Mouse (Mus musculus): ENCODE measurements around the gene Lce1l. TPM values are rescaled to one million over a fixed set of nuclear protein-coding genes. Genes with fewer than 3 reads are reported as not detected.
"Not testable (repeated sequence)": the region's sequence is repeated elsewhere in the genome, so short reads cannot be mapped to it uniquely, and the experiment has no call there.

The Lce1l gene
- polyA plus RNA-seq (2014; fragmentation: Nextera tagmentation; extraction: Ambion mirVana) = not detected in 2 replicates

DNA sequence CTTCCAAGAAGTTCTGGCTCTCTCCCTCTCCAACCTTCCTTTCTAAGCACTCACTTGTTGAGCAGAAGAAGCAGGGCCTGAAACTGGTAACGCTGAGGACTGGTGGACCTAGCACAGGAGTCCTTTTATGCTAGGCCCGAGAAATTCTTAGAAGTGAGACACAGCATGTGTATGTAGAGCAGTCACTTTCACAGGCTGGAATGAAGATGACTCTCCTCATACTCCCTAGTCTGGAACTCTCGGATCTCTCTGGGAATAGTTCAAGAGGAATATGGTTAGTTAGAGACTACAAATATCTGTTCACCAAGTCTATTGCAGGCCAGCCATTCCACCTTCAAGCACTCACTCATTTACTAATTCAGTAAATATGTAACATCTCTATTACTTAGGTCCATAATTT, at the start of gene Lce1l:
Gene Lce1l, minus strand, starts transcription at position 101 of the 400 bp plus-strand sequence.
- Histone ChIP-seq H3K36me3 (ENCODE audit: insufficient read depth) (no peaks in the 10 kb centered on the region), H3K4me1 (ENCODE audit: insufficient read depth) (no peaks in the 10 kb centered on the region), H3K9ac (no peak within 1 kb of the TSS), H3K27me3 (ENCODE audit: insufficient read depth, low read length) (no peaks in the 10 kb centered on the region), H3K9me3 (ENCODE audit: low read depth, low read length) (no peaks in the 10 kb centered on the region), H3K4me3 (ENCODE audit: low read depth, low read length) (no peak within 1 kb of the TSS), H3K27ac (ENCODE audit: low read depth) (no peak within 1 kb of the TSS), H3K4me2 (no peak within 1 kb of the TSS)
- TF ChIP-seq CTCF (IDR thresholded peaks at IDR 0.05; ENCODE audit: low read depth) = no peak
- no peak for DNase-seq
- 85% methylated on average over 3 of the region's 3 CpGs for WGBS
- ATAC-seq (ENCODE audit: insufficient read depth) = no peak

DNA sequence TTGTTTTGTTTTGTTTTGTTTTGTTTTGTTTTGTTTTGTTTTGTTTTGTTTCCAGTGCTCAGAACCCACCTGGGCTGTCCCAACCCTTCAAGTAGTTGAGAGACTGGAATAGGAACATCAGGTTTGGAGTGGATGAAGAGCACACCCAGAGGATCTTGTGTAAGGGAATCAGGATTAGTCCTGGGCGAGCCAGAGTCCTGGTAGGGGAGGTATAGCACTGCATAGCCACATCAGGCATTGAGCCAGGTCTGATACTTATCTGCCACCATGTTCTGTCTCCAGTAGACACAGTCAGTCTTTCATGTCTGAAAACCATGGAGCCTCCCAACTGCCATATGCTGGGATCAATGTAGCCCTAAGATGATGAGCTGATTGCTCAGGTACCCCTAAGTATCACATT, 43.4 kb upstream of the Lce1l start:
- no peak for TF ChIP-seq CTCF (IDR thresholded peaks at IDR 0.05; ENCODE audit: low read depth)
- DNase-seq = no peak
- H3K4me2 ChIP-seq = no peak overlapping the region

DNA sequence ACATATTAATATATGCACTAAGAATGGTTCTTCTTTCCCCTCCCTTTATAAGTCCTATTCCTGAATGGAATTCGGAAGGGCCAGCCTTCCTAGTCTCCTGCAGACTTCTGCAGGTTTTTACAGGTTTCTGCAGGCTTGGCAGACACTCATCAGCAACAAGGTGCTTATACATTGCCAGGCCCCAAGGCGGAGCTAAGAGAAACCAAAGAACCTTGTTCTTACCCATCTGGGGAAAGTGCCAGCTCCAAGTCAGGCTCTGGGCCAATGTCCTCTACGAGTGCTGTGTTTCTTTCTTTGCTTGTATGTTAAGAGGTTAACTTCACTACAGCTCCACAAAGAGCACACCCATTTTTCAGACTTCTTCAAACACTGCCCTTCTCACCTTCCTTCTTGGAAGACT, 43.0 kb upstream of the Lce1l start:
- H3K9ac ChIP-seq = no peak overlapping the region
- no peak for ATAC-seq (ENCODE audit: insufficient read depth)
- no peak for TF ChIP-seq CTCF (IDR thresholded peaks at IDR 0.05; ENCODE audit: low read depth)
- no peaks in the 10 kb centered on the region for H3K27me3 ChIP-seq (ENCODE audit: insufficient read depth, low read length)
- H3K27ac ChIP-seq (ENCODE audit: low read depth) = no peak overlapping the region
- no peak overlapping the region for H3K4me2 ChIP-seq
- H3K9me3 ChIP-seq (ENCODE audit: low read depth, low read length) = no peaks in the 10 kb centered on the region
- H3K4me1 ChIP-seq (ENCODE audit: insufficient read depth) = no peaks in the 10 kb centered on the region
- DNase-seq = peak; percentile 25
- WGBS = 53% methylated on average over 3 of the region's 3 CpGs
- no peaks in the 10 kb centered on the region for H3K36me3 ChIP-seq (ENCODE audit: insufficient read depth)
- no peak overlapping the region for H3K4me3 ChIP-seq (ENCODE audit: low read depth, low read length)

More for the DNA sequence above, 43.4 kb upstream of the Lce1l start:
- Histone ChIP-seq H3K9me3 (ENCODE audit: low read depth, low read length) (no peaks in the 10 kb centered on the region), H3K27ac (ENCODE audit: low read depth) (no peak overlapping the region), H3K4me1 (ENCODE audit: insufficient read depth) (no peaks in the 10 kb centered on the region), H3K27me3 (ENCODE audit: insufficient read depth, low read length) (no peaks in the 10 kb centered on the region), H3K4me3 (ENCODE audit: low read depth, low read length) (no peak overlapping the region), H3K9ac (no peak overlapping the region), H3K36me3 (ENCODE audit: insufficient read depth) (no peaks in the 10 kb centered on the region)
- no peak for ATAC-seq (ENCODE audit: insufficient read depth)
- WGBS = 54% methylated on average over 1 of the region's 1 CpGs

DNA sequence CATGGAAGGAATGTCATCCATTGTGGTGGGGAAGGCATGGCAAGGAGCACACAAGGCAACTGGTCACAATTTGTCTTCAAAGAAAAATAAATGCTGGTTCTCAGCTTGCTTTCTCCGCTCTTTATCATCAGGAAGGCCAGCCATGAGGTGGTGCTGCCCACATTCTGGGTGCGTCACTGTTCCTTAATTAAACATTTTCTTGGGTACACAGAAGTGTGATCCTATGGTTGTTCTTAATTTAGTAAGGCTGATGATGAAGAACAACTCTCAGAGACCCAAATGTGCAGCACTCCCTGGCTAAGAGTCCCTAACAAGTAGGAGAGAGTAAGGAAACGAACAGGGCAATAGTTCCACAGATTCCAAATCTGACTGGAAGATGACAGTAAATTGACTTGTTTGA, 23.1 kb upstream of the Lce1l start:
- no peak for DNase-seq
- Histone ChIP-seq H3K9ac (no peak overlapping the region), H3K9me3 (ENCODE audit: low read depth, low read length) (no peaks in the 10 kb centered on the region), H3K36me3 (ENCODE audit: insufficient read depth) (no peaks in the 10 kb centered on the region), H3K4me3 (ENCODE audit: low read depth, low read length) (no peak overlapping the region), H3K4me1 (ENCODE audit: insufficient read depth) (no peaks in the 10 kb centered on the region), H3K27me3 (ENCODE audit: insufficient read depth, low read length) (no peaks in the 10 kb centered on the region), H3K27ac (ENCODE audit: low read depth) (no peak overlapping the region), H3K4me2 (no peak overlapping the region)
- 77% methylated on average over 3 of the region's 3 CpGs for WGBS
- no peak for ATAC-seq (ENCODE audit: insufficient read depth)
- no peak for TF ChIP-seq CTCF (IDR thresholded peaks at IDR 0.05; ENCODE audit: low read depth)

DNA sequence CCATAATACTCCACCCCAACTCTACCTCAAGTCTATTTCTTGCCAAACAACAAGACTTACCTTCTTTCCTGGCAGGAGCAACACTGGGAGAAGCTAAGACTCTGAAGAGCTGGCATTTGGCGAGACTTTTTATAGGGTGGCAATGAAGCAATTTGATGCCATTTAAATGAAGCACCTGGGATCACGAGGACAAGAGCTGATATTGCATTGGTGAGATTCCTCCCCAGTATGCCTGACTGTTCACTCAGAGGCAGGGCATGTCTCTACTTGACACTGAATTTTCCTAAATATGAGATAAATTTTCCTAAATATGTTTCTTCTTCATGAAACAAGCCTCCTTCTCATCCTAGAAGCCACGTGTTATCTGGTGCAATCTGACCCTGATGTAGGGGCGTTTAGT, 19.0 kb upstream of the Lce1l start, which contains the start of gene 2310050C09Rik:
Gene 2310050C09Rik, minus strand, starts transcription at position 101 of the 400 bp plus-strand sequence.
- ATAC-seq (ENCODE audit: insufficient read depth) (no peak), DNase-seq (no peak)
- Histone ChIP-seq H3K9me3 (ENCODE audit: low read depth, low read length) (no peaks in the 10 kb centered on the region), H3K9ac (no peak within 1 kb of the TSS), H3K27me3 (ENCODE audit: insufficient read depth, low read length) (no peaks in the 10 kb centered on the region), H3K4me3 (ENCODE audit: low read depth, low read length) (no peak within 1 kb of the TSS), H3K27ac (ENCODE audit: low read depth) (no peak within 1 kb of the TSS), H3K4me1 (ENCODE audit: insufficient read depth) (no peaks in the 10 kb centered on the region), H3K36me3 (ENCODE audit: insufficient read depth) (no peaks in the 10 kb centered on the region), H3K4me2 (no peak within 1 kb of the TSS)
- WGBS = 74% methylated on average over 4 of the region's 4 CpGs
- no peak for TF ChIP-seq CTCF (IDR thresholded peaks at IDR 0.05; ENCODE audit: low read depth)

DNA sequence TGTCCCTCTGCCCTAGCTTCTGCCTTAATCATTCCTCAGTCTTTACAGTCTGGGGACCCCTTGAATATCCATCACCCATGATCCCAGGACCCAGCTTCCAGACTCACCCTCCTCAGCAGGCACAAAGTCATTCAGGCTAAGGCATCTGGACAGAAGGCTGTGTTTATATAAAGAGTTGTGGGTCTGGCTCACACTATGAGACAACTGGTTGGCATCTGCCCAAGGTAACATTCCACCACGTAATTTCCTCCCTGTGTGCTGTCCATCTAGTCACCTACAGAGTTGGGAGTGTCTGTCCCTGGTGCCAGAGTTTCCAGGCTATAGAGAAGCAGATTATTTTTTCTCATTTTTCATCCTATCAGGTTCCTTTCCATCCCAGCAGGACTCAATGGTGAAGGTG, 24.0 kb downstream of the Lce1l start, which contains the start of gene Kprp:
Gene Kprp, minus strand, starts transcription at position 140 of the 400 bp plus-strand sequence.
- peak; percentile 62; the same call in 1 of the 2 replicates for ATAC-seq (ENCODE audit: insufficient read depth)
- no peak within 1 kb of the TSS for H3K4me3 ChIP-seq (ENCODE audit: low read depth, low read length)
- H3K4me2 ChIP-seq = no peak within 1 kb of the TSS
- H3K27me3 ChIP-seq (ENCODE audit: insufficient read depth, low read length) = no peaks in the 10 kb centered on the region
- no peaks in the 10 kb centered on the region for H3K36me3 ChIP-seq (ENCODE audit: insufficient read depth)
- 8% methylated on average over 1 of the region's 1 CpGs for WGBS
- DNase-seq = peak; percentile 37
- H3K9ac ChIP-seq = no peak within 1 kb of the TSS
- no peaks in the 10 kb centered on the region for H3K4me1 ChIP-seq (ENCODE audit: insufficient read depth)
- TF ChIP-seq CTCF (IDR thresholded peaks at IDR 0.05; ENCODE audit: low read depth) = no peak
- no peak within 1 kb of the TSS for H3K27ac ChIP-seq (ENCODE audit: low read depth)
- H3K9me3 ChIP-seq (ENCODE audit: low read depth, low read length) = no peaks in the 10 kb centered on the region

DNA sequence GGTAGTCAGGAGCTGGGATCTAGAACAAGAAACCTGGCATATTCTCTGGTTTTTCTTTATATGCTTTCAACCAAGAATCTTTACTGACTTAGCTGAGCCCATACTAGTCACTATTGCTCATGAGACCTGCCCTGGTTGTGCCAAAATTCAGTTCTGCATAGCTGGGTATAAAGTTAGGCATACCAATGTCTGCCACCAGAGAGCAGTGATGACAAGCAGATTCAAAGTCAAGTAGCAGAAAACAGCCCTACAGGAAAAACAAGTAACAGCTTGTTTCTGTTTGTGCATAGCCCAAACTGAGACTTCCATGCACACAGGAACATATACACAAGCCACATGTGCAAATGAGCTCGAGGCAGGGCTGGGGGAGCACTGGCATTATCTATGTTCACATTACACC, 25.3 kb downstream of the Lce1l start:
- no peaks in the 10 kb centered on the region for H3K36me3 ChIP-seq (ENCODE audit: insufficient read depth)
- no peak overlapping the region for H3K9ac ChIP-seq
- peak; percentile 1 for DNase-seq
- no peak overlapping the region for H3K4me2 ChIP-seq
- no peak for ATAC-seq (ENCODE audit: insufficient read depth)
- no peak overlapping the region for H3K27ac ChIP-seq (ENCODE audit: low read depth)
- no peaks in the 10 kb centered on the region for H3K9me3 ChIP-seq (ENCODE audit: low read depth, low read length)
- peak; percentile 22; the same call in 1 of the 2 replicates for TF ChIP-seq CTCF (IDR thresholded peaks at IDR 0.05; ENCODE audit: low read depth)
- no peak overlapping the region for H3K4me3 ChIP-seq (ENCODE audit: low read depth, low read length)
- WGBS = 7% methylated on average over 1 of the region's 1 CpGs
- H3K4me1 ChIP-seq (ENCODE audit: insufficient read depth) = no peaks in the 10 kb centered on the region
- H3K27me3 ChIP-seq (ENCODE audit: insufficient read depth, low read length) = no peaks in the 10 kb centered on the region

DNA sequence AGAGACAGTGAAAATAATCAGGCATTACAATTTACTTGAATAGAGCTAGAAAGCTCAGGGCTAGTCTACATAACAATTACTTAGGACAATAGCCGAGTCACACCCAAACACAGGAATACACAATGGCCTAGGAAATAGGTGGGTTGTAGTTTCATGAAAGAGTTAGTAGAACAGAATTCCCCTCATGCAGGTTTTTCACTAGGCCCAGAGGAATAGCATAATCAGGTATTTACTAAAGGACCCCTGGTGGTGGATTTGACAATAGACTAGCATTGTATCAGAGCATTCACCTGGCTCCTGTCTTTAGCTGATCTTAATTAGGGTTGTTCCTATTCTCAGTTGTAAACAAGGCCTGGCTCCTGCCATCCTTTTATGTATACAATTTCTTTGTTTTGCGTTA, 35.0 kb downstream of the Lce1l start:
- not testable (repeated sequence) for ATAC-seq (ENCODE audit: insufficient read depth); H3K4me2 ChIP-seq; H3K36me3 ChIP-seq (ENCODE audit: insufficient read depth); H3K4me1 ChIP-seq (ENCODE audit: insufficient read depth); H3K9me3 ChIP-seq (ENCODE audit: low read depth, low read length); DNase-seq; H3K27me3 ChIP-seq (ENCODE audit: insufficient read depth, low read length); H3K27ac ChIP-seq (ENCODE audit: low read depth); H3K4me3 ChIP-seq (ENCODE audit: low read depth, low read length); H3K9ac ChIP-seq
- 84% methylated on average over 2 of the region's 2 CpGs for WGBS
